Mouse (Mus musculus) cerebellum, postnatal 4 days (tissue): ENCODE data around the gene Derl3.

Experiments used
- DNase-seq, 2 experiments: peaks; one replicate each; pipeline ENCODE4 v3.0.0; 2022; ENCODE audit warnings: low spot score in 2 of 2, mixed read lengths in 1 of 2

Derl3 gene

DNA sequence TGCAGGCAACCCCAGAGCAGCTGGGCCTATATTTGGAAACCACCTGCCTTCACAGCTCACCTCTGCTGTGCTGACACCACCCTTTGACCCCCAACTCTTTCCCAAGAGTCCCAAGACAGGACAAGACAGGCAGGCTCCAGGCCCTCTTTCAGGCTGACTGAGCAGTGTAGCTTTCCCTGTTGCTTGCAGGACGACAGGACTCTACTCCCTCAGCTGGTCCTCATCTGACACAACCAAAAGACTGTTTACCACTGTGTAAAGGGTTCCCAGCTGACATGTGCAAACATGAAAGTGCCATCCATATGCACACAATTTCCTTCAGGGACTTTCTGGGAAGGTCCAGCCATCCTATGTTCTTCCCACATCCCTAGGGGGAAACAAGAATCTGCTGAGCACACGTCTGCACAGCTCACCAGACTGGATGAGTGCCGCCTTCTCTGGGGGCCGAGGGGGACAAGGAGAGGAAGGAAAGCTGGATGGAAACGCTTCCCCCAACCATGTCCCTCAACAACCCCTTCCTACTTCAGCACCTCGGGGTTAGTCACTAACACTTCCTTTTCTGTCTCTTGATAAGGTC lies 19.9 kb downstream of the Derl3 start:
- no peak for DNase-seq

DNA sequence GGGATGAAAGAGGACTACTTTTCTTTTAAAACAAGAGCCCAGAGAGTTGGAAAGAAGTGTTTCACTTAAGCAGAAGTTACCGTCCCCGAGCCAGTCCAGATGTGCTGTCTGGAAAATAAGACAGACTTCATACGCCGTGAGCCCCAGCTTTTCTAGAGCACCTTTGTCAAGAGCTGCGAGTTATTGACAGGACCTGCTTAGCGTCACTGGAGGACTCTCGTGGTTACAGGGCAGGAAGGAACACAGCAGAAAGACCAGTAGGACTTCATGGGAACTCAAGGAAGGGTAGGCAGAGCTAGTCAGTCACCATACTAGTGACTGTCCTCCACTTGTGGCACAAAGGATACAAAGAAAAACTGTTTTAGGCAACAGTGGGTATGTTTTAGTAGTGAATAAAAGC lies 22.3 kb downstream of the Derl3 start:
- DNase-seq = no peak

DNA sequence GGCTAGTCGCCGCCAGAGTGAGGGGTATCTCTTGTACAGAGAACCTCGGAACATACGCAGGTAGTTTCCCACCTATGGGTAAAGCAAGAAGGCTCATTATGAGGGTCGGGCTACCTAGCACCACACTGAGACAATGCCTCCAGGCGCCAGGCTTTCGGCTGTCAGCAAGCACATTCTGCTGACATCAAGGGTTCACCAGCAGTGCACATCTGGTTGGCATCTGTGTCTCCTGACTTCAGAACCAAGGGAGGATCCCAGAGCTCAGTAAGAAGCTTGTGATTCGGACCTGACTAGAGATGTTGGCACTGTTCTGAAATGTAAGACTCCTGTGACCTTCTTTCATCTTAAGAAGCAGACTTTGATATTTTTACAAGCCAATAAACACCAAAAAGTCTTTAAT lies 23.6 kb downstream of the Derl3 start:
- DNase-seq = no peak

DNA sequence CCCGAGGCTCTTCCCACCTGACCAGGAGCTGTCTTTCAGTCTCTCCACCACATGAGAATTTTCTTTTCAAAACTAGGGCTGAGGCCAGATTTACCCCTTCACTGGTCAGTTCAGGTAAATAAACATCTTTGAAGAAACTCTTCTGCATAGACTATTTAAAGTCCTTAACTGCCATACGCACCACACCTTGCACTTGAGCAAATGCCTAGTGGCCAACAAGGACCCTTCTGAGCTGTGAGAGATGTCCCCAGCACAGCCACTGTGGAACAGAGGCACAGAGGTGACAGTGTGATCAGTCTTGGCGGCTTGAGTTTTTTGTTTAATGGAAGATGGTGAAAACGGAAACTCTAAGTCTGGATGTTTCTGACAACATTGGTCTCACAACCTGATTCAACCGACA lies 25.8 kb downstream of the Derl3 start:
- no peak for DNase-seq

DNA sequence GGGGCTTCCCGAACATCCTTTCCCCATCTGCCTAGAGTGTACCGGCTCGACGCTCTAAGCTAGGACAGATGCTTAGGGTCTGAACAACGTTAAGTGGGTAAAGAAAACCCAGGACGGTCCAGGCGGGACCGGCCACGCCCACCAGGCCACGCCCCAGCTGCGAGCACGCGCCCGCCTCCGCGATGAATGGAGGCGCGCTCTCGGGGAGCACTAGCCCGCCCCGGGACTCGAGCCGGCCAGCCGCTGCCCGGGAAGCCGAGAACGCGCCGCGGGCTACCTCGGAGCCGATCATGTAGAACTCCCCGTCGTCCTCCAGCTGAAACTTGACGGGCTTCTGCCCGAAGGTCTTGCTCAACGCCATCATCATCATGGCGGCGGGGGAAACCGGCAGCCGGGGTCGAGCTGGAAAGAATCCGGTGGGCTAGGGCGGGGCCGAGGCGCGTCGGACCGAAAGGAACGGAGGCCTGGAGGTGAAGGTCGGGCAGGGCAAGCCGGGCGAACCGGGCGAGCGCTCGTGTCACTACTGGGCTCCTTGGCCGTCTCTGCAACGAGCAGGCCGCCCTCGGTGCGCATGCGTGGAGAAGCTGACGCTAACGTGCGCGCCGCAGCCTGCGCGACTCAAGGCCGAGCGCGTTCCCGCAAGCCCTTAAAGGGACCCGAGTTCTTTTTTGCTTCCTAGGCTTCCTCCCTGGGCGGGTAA lies 28.0 kb downstream of the Derl3 start, which contains the start of gene Smarcb1:
Smarcb1 (minus strand) TSS at position 592 of the 700 bp plus-strand sequence.
- peak; percentile 88 to 94 for DNase-seq

DNA sequence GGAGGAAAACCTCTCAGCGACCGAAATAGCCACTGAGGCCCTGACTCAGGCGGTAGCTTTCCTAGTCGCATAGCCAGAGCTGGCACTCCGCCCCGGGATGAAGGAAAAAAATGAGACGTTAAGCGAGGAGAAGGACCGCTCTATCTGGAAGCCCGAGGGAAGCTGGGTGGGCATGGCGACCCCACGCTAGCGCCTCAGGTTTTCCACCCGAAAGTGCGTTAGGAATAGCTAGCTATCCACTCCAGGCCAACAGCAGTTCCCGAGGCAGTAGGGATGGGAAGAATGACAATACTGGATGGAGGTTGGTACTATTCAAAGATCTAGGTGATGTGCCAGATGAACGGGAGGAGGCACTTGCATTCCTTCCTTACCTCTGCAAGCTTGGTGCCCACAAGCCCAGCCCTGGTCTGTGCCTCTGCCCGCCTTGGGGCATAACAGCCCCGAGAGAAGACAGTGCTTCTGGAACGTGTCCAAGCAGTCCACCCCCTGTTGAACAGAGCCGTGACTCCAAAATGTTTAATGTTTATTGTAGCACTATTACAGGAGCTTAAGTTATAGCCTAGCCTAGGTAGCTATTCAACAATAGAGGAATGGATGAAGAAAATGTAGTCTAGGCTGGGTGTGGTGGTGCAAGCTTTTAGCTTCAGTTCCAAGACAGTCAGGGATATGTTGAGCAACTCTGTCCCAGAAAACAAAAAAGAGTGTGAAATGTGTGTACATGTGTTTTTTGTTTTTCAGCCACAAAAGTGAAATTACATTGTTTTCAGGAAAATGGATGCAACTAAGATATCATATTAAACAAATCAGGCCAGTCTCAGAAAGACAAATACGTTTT lies 28.7 kb downstream of the Derl3 start:
- peak in 1 of 2 experiments; percentile 30 for DNase-seq

DNA sequence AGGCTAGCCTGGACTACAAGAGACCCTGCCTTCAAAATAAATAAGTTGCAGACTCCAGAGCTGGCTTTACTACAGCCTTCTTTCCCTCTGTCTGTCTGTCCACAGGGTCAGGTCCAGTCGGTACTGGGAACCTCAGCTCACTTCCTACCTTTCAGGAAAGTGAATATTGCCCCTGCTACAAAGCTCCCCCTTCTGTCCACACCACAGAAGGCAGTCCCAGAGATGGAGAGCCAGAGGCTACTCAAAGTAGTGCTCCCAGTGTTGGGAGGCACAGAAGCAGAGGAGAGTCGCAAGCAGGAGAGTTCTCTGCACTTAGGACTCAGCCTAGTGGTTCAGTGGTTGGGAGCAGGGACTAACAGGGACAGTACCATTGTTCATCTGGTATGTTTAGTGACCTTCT lies 31.1 kb downstream of the Derl3 start:
- no peak for DNase-seq

DNA sequence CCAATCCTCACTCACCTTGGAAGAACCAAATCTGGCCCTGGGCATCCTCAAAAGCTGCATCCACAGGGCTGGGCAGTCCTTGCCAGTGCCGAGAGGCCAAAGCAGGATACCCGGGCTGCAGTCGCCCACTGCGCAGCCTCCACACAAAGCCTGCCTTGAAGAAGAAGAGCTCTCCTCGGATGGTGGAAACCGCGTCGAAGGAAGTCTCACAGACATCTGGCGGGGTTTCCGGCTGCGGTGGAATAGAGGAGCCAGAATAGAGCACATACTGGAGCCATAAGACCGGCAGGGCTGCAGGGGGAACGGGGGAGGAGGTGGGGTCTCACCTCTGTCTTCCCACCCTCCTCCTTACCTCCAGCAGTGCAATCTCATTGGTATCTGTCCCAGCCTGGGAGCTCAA lies 33.2 kb downstream of the Derl3 start:
- DNase-seq = no peak

DNA sequence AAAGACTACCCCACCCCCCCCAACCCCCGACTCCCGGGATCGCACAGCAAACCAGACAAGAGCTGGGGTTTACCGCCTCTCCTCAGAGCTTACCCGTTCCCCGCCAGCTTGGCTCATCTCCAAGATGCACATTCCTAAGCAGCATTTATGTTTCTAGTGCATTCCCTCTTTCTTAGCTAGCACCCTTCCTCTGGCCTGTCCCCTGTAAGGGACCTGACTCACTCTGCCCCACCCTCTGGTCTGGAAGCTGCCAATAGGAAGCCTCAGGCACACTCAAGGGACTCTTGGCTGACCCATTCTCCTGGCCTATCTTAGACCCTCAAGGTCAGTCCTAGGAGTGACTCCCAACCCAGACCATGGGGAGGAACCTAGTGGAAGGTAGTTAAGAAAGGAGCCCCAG lies 37.1 kb downstream of the Derl3 start:
- DNase-seq = no peak

DNA sequence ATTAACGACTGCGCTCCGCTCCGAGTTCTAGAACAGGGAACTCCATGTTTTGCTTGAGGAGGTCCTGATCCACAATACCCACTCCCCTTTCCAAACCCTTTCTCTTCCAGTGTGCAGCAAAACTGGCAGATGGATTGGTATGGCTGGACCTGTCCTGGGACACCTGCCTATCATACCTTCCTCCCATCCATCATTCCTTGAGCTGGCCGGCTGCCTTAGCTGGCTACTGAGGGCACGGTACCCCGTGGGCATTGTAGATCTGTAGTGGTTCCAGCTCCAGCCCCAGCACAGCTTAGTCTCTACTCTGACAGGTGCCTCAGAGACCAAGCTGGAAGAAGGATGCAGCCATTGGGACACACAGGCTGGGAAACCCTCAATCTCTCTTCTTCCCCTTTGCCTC lies 38.1 kb downstream of the Derl3 start:
- DNase-seq = no peak

DNA sequence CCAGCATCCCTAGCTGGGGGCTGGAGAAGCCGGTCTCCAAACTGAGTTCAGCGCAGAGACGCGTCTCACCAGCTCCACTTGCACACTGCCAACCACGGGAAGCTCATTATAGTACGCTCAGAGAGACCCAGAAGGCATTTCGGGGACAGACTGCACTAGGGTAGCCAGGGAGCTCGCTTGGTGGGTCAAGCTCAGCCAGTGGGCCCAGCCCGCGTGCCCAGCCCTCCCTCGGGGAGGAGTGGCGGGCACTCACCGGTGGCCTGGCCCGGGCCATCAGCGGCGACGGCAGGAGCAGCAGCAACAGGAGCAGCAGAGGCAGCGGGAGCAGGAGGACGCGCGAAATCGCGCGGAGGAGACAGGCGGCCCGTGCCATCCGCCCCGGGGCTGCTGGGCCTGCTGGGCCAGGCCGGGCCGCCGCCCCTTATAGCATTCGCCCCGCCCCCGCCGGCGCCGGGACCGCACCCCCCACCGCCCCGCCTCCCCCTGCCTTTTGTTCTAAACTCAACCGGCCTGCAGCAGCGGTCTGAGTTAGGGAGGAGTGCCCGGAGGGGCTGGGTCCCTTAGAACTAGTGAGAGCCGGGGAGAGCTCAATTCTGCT lies 39.0 kb downstream of the Derl3 start:
- no peak for DNase-seq

DNA sequence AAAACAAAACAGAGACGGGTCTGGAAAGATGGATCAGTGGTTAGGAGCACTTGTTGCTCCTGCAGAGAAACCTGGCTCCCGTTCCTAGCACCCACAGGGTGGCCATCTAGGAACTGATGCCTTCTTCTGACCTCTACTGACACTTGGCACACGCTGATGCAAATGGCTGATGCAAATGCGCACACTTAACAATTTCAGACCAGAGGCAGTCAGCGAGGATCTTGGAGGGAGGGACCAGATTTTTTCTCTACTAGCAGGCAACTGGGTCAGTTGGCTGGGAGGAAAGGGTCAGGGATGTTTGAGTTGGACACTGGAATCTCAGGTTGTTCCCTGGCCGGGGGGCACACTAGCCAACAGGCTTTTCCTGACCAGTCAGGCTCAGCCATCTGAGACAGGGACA lies 39.7 kb downstream of the Derl3 start, which contains the start of gene Chchd10:
Chchd10 (plus strand) TSS at position 240 of the 400 bp plus-strand sequence.
- no peak for DNase-seq

DNA sequence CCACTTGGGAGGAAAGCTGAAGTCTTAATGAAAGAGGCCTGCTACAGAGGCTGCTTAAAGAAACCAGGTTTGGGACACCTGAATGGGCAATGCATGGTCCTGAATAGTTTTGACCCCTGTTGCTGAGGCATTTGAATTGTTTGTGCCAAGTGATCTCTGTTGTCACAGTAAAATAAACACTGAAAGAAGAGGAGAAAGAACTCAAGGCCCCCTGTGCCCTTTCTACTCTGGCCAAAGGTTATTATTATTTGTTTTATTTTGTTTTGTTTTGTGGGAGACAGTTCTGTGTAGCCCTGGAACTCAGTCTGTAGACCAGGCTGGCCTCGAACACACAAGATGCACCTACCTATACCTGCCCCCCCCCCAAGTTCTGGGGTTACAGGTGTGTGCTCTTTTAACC lies 41.8 kb downstream of the Derl3 start:
- no peak for DNase-seq

DNA sequence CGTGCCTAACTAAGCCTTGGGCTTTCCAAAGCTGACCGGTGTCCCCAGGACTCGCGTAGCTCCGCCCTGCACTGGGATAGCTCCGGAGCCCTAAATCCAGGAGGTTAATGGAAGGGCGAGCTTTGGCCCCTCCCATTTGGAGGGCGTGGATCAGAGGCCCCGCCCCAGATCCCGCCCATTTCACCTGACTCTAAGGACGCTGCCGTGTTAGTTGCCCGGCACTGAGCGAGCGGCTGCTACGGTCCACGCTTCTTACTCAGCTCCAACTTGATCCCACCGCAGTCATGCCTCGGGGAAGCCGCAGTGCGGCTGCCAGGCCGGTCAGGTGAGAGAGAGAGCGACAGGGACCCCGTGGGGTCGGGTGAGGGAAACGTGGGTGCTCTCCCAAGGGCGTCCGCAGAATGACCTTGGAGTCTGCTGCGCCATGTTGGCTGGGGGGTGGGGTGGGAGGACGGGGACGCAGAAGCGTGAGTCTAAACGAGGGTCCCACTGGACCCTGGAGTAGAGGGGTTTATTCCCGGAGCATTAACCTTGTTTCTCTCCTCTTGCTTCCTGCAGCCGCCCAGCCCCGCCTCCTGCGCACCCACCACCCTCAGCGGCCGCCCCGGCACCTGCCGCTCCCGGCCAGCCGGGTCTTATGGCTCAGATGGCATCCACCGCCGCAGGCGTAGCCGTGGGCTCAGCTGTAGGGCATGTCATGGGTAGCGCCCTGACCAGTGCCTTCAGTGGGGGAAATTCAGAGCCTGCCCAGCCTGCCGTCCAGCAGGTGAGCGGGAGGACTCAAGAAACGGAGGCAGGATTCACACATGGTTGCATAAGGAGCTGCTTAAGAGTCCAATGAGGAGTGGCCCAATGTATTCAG lies 42.7 kb downstream of the Derl3 start, which contains the start of gene Mmp11:
Mmp11 (minus strand) TSS at position 817 of the 862 bp plus-strand sequence.
- peak in 1 of 2 experiments; percentile 40 for DNase-seq

DNA sequence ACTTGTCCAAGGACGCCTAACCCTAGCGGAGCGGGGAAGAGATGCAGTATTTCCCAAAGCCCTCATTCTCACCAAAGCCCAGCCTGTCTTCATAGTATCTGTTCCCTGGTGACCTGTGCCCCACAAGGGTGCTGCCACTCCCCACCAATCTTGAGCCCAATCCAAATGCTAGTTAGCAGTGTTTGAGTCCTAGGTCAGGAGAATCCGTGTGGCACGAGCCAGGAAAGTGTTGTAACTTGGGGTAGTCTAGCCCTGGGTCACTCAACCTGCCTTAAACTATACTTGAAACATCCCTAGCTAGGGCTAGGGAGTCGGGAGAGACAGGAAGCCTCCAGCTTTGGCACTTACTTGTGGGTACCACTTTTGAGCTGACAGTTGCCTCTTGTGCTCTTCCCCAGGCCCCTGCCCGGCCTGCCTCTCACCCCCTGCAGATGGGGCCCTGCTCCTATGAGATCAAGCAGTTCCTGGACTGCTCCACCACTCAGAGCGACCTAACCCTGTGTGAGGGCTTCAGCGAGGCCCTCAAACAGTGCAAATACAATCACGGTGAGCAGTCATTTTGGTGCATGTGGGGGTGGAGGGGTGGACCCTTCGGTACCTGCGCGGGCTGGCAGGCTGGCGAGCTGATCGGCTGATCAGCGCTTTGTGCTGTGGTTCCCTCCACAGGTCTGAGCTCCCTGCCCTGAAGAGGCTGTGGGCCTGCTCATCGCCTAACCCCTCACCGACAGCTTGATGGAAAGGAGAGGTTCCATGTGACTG lies 43.9 kb downstream of the Derl3 start:
- DNase-seq = no peak

DNA sequence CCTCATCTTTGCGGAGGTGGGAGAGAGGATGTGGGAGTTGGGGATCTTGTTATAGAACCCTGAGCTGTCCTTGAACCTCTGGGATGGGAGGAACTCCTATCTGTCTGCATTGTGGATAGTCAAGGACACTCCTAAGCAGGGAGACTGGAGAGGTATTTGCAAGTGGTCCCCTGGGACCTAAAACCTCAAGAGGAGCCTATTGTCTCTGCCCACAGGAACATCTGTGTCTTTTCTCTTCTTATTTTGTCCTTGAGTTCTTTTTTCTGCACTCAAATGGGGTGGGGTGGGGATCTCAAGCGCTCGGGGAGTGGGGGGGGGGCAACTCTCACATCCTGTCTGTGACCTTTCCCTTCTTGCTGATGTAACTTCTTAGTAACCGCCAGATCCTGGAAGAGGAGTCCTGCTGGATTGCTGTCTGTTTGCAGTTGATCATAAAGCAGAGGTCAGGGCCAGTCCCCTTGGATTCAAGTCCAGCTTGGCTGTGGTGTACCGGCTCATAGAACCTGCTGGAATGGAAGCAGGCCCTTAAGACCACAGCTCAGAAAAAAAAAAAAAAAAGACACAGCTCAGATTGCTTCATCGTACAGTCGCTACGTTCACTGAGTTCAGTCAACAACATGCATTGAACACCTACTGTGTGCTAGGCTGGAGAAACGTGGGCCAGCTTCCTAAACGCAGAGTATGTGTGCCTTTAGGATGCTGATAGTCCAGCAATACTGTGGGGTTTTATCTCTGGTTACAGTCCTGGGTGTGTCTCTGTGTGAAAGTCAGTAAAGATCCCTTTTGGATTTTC lies 44.8 kb downstream of the Derl3 start:
- DNase-seq = no peak

DNA sequence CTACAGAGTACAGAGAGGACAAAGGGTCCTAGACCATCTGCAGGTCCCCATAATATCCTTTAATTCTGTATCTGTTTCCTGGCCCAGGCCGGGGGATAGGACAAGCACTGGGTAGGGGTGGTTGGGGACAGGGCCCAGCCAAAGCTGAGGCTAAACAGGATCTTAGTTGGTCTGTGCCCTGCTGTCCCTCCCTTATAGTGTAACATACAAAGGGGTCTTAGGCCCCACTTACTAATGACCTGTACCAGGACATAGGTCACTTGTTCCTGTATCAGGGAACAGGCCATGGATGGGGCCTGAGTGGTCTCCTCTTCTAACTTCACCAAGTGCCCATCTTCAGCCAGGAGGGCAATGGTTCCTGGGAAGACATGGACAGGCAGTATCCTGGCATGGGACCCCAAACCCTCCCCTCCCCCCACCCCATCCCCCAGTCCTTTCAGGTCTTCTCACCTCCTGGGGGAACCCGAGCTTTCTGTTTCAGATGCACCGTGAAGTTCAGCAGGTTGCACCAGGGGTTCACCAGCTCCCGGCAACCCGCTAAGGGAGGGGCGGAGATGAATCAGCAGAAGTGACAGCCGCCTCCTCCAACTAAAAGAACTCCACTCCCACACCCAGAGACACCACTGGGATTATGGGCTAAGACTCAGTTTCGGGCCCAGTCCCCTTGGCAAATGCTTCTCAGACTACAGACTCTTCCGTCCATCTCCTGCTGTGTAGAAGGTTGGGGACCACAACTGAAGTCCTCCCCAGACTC lies 46.4 kb downstream of the Derl3 start:
- DNase-seq = no peak

DNA sequence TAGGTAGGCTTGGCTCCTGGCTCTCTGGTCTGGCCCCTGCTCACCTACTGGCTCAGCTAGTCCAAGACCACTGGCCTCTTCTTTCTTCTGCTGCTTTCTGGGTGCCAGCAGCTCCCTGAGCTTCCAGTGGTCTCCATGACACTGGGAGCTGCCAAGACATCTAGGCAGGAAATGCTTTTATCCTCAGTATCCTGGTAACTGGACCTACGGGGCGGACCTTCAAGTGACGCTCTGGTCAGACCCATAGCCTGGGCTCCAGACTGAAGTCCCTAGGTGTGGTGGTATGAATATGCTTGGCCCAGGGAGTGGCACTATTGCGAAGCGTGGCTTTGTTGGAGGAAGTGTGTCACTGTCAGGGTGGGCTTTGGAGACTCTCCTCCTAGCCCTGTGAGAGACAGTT lies 47.3 kb downstream of the Derl3 start, which contains the start of gene Gm867:
Gm867 (minus strand) TSS at position 153 of the 400 bp plus-strand sequence.
- DNase-seq = no peak
